Comparison of ENCODE assay signal across 9 mouse cellular contexts in the genomic region with DNA sequence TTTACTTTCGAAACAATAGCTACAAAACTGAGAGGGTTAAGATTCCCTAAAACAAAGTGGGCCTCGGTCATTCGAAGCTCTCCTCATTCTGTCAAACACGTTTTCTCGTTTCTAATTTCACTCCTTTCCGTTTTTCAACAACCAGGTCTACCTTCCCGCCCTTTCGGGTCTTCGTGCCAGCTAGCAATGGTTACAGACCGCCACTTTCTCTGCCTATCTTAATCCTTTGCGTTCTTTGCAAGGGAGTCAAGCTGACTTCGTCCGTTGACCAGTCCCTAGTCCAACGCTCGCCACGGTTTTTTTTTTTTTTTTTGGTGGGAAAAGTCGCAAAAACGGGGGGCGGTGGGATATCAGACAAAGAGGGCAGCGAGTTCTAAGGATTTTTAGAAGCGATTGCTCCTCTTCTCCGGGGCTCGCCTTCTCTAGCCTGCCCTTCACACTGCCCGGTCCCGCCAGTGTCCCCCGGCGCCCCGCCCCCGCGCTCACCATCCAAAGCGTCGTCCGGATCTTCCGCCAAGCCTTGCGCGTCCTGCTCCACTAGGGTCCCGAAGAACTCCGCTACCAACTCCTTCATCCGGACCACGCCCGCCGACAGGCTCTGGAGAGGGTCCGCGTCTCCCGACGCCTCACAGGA. TPM values are rescaled to one million over a fixed set of nuclear protein-coding genes. Genes with fewer than 3 reads are reported as not detected.
A peak's percentile ranks its signal among the peaks of the same experiment; 100 is the strongest.
DNase-seq lines count a peak whose midpoint lies in the region; ATAC-seq lines count a peak whose summit lies in the region.
"Had no signal": no experiment of that assay in that cellular context is flagged by ENCODE, and none has a peak within 500 bp of the region (broad histone marks: within the 10 kb centered on the region; RNA-seq: fewer than 3 reads in every experiment).

No protein-coding gene starts in this region.

- peak overlapping the region; percentile 79 for H3K9ac ChIP-seq in intestine, embryonic 16.5 days (ENCODE audit: low read depth, low read length)
- peak overlapping the region; percentile 74 for H3K9ac ChIP-seq in midbrain, embryonic 16.5 days (ENCODE audit: low read depth, low read length)

- peak overlapping the region; percentile 70 for H3K4me3 ChIP-seq in intestine, embryonic 16.5 days (ENCODE audit: low read length)
- peak overlapping the region; percentile 88 for H3K4me3 ChIP-seq in midbrain, embryonic 16.5 days (ENCODE audit: low read depth, low read length)

- 0 out of 2 replicates have a peak, but pooled peaks cover 7% of the 10 kb centered on the region for H3K36me3 ChIP-seq in intestine, embryonic 16.5 days (ENCODE audit: control insufficient read depth, insufficient read depth, low read length)
- no peaks in the 10 kb centered on the region for H3K36me3 ChIP-seq in midbrain, embryonic 16.5 days (ENCODE audit: control insufficient read depth, insufficient read depth, low read length)

- peak; percentile 93 for DNase-seq in adrenal gland, postnatal 14 days
- no peak for DNase-seq in adrenal gland, adult 2 months
- DNase-seq in urinary bladder, postnatal 25 days (ENCODE audit: low spot score) = peak; percentile 85
- no peak for DNase-seq in urinary bladder, adult 18-20 months (ENCODE audit: low spot score in 2 of 2)
- no peak for DNase-seq in thymus, postnatal 36 days
- no peak for DNase-seq in thymus, postnatal 10 days (ENCODE audit: low spot score in 2 of 2)

- peak; percentile 92 for ATAC-seq in intestine, embryonic 16.5 days
- ATAC-seq in midbrain, embryonic 16.5 days = peak; percentile 0; the same call in 1 of the 2 replicates

- H3K27ac ChIP-seq in intestine, embryonic 16.5 days (ENCODE audit: low read length) = peak overlapping the region; percentile 94
- H3K27ac ChIP-seq in midbrain, embryonic 16.5 days (ENCODE audit: low read length) = peak overlapping the region; percentile 92

- peak overlapping the region; percentile 70 for H3K4me2 ChIP-seq in intestine, embryonic 16.5 days (ENCODE audit: low read depth, low read length)
- peak overlapping the region; percentile 64 for H3K4me2 ChIP-seq in midbrain, embryonic 16.5 days (ENCODE audit: low read length)

- no peaks in the 10 kb centered on the region for H3K27me3 ChIP-seq in intestine, embryonic 16.5 days (replicated peaks; ENCODE audit: control insufficient read depth, insufficient read depth, low read length)
- no peaks in the 10 kb centered on the region for H3K27me3 ChIP-seq in midbrain, embryonic 16.5 days (ENCODE audit: control insufficient read depth, insufficient read depth, low read depth, low read length)

- H3K4me1 ChIP-seq in intestine, embryonic 16.5 days (ENCODE audit: control insufficient read depth, insufficient read depth, low read length) = peaks cover 11% of the 10 kb centered on the region
- H3K4me1 ChIP-seq in midbrain, embryonic 16.5 days (ENCODE audit: control insufficient read depth, insufficient read depth, low read length) = peaks cover 20% of the 10 kb centered on the region

- H3K9me3 ChIP-seq in intestine, embryonic 16.5 days (ENCODE audit: control insufficient read depth, low read length) = no peaks in the 10 kb centered on the region
- H3K9me3 ChIP-seq in midbrain, embryonic 16.5 days (replicated peaks; ENCODE audit: control insufficient read depth, low read length, poor library complexity, severe bottlenecking) = no peaks in the 10 kb centered on the region

- WGBS in intestine, embryonic 16.5 days = under 1% methylated on average over 46 of the region's 46 CpGs
- 1% methylated on average over 46 of the region's 46 CpGs for WGBS in midbrain, embryonic 16.5 days

RNA-seq across cellular contexts. Expression of gene Gm28051, which starts 0.4 kb away (rescaled TPM):
- total RNA-seq in adrenal gland, postnatal 14 days (2021) = not detected in 2 replicates
- total RNA-seq in adrenal gland, adult 2 months (2021) = not detected
- polyA plus RNA-seq in adrenal gland, adult 2 months (2012; rRNA removed) = not detected in 2 replicates
- polyA plus RNA-seq in intestine, embryonic 16.5 days (2015; fragmentation: Nextera tagmentation; extraction: Ambion mirVana) = not detected in 2 replicates
- polyA plus RNA-seq in midbrain, embryonic 16.5 days (2015; fragmentation: Nextera tagmentation; extraction: Ambion mirVana) = not detected in 2 replicates
- total RNA-seq: hematopoietic stem cell, adult 5-6 weeks had no signal

RNA-seq across cellular contexts. Expression of gene Gon7, which starts 0.4 kb away (rescaled TPM):
- total RNA-seq in adrenal gland, postnatal 14 days (2021) = 15.6 and 16.9 TPM in 2 replicates
- 10 to 100 TPM; 11.6 to 11.7 TPM for total RNA-seq in adrenal gland, adult 2 months (2021)
- polyA plus RNA-seq in adrenal gland, adult 2 months (2012; rRNA removed) = 8.7 and 12.7 TPM in 2 replicates
- 26.7 and 30.0 TPM in 2 replicates for polyA plus RNA-seq in intestine, embryonic 16.5 days (2015; fragmentation: Nextera tagmentation; extraction: Ambion mirVana)
- 48.6 and 53.2 TPM in 2 replicates for polyA plus RNA-seq in midbrain, embryonic 16.5 days (2015; fragmentation: Nextera tagmentation; extraction: Ambion mirVana)

RNA-seq across cellular contexts. Expression of gene Ubr7, which starts 0.6 kb away (rescaled TPM):
- 32.4 and 36.4 TPM in 2 replicates for total RNA-seq in adrenal gland, postnatal 14 days (2021)
- total RNA-seq in adrenal gland, adult 2 months (2021) = 10 to 100 TPM; 31.0 to 32.4 TPM
- polyA plus RNA-seq in adrenal gland, adult 2 months (2012; rRNA removed) = 8.6 and 9.1 TPM in 2 replicates
- polyA plus RNA-seq in intestine, embryonic 16.5 days (2015; fragmentation: Nextera tagmentation; extraction: Ambion mirVana) = 32.5 and 33.6 TPM in 2 replicates
- polyA plus RNA-seq in midbrain, embryonic 16.5 days (2015; fragmentation: Nextera tagmentation; extraction: Ambion mirVana) = 33.8 and 34.7 TPM in 2 replicates

RNA-seq across cellular contexts. Expression of gene Gm20604, which starts 1.3 kb away (rescaled TPM):
- 6.6 and 7.0 TPM in 2 replicates for total RNA-seq in adrenal gland, postnatal 14 days (2021)
- total RNA-seq in adrenal gland, adult 2 months (2021) = 1 to 10 TPM; 7.4 to 7.9 TPM
- 0.32 and 0.43 TPM in 2 replicates for polyA plus RNA-seq in adrenal gland, adult 2 months (2012; rRNA removed)
- 17.7 and 19.0 TPM in 2 replicates for polyA plus RNA-seq in intestine, embryonic 16.5 days (2015; fragmentation: Nextera tagmentation; extraction: Ambion mirVana)
- 50.5 and 50.9 TPM in 2 replicates for polyA plus RNA-seq in midbrain, embryonic 16.5 days (2015; fragmentation: Nextera tagmentation; extraction: Ambion mirVana)

RNA-seq across cellular contexts. Expression of gene Tmem251, which starts 13.6 kb away (rescaled TPM):
- total RNA-seq in adrenal gland, postnatal 14 days (2021) = 5.7 TPM in 2 replicates
- total RNA-seq in adrenal gland, adult 2 months (2021) = 1 to 10 TPM; 7.5 to 8.5 TPM
- 3.4 TPM in 2 replicates for polyA plus RNA-seq in adrenal gland, adult 2 months (2012; rRNA removed)
- 16.9 and 17.2 TPM in 2 replicates for polyA plus RNA-seq in intestine, embryonic 16.5 days (2015; fragmentation: Nextera tagmentation; extraction: Ambion mirVana)
- polyA plus RNA-seq in midbrain, embryonic 16.5 days (2015; fragmentation: Nextera tagmentation; extraction: Ambion mirVana) = 10.8 and 11.3 TPM in 2 replicates

Comparison
In these comparisons a context has a peak if more than half of its experiments do, and no peak if none do; other contexts are left out.
1. DNase-seq: peak in adrenal gland, postnatal 14 days (single experiment) and urinary bladder, postnatal 25 days (single experiment); none in adrenal gland, adult 2 months (single experiment), urinary bladder, adult 18-20 months (0 of 2), thymus, postnatal 36 days (0 of 2) and thymus, postnatal 10 days (0 of 2).